Mouse (Mus musculus): Measurements from ENCODE around the gene Prl2c5.
"Not testable (repeated sequence)": the region's sequence is repeated elsewhere in the genome, so short reads cannot be mapped to it uniquely, and the experiment has no call there.

Gene Prl2c5

GRCm38 (mm10) chr13:13182415-13182814 lies at the start of gene Prl2c5:
TSS of gene Prl2c5 (plus strand) at chr13:13182715.
- not testable (repeated sequence) for DNase-seq

DNA sequence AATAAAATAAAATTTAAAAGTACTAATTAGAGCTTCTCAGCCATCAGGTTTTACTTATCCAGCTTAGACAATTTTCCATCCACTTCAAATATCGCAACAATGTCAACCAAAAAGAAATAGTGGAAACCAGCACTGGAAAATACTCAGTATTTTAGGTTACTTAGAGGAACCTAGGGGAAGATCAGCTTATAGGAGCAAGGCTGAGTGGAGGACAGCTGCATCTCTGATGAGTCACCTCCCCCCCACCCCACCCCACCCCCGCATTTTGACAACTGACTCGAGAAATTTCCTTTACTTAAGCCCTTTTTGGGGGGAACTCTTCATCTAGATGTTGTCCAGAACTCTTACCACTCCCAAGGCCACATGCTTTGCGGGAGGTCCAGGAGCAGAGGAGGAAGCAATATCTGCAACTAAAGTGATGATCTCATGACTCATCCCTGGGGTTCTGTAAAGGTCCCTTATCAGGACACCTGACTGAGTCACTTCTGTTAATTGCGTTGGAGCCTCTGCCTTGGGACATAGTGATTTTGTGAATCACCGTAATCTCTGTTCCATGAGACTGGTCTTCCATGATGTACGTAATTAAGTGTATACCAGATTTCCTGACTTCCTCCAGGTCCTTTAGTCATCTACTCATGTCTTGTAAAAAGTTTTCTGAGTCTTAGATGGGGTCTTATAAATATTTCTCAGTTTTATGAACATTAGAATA lies 19.6 kb upstream of the Prl2c5 start:
- DNase-seq = not testable (repeated sequence)

- not testable (repeated sequence) for DNase-seq
These were observed 13.9 kb upstream of the Prl2c5 start for GRCm38 (mm10) chr13:13168631-13169030.

GRCm38 (mm10) chr13:13173616-13174136 lies 8.8 kb upstream of the Prl2c5 start:
- DNase-seq = peak; percentile 16

DNA sequence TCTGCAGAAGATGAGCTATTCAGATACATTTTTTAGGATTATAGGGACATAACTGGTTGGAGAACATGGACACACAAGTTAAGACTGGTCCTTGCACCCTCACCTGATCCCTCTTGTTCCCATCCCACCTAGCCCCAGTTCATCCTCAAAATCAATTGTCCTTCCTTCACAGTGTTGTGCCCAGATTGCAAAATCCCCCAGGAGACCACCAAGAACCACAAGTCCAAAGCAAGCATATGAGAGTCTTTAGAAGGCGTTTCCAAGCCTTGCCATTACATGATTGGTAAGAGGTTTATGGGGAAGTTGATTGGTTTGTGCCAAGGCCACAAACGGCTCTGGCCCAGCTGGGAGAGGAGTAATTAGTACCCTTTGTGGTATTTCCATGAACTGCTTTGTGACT lies 6.8 kb upstream of the Prl2c5 start:
- not testable (repeated sequence) for DNase-seq

DNA sequence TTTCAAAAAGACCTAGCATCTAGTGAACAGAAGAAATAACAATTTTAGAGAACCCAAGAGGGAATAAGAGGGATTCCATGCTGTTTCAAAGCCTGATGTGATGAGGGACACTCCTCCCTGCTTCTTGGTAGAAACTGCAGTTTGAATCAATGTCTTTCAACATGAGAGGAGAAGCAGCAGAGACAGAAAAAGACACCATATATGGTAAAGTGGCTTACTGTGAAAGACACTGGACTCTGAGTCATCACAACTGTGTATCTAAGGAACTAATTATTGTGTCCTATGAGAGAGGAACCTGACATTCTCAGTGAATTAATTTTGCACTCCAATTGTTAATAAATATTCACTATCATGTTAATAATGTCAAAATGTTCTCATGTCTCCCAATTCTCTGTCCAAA lies 28.7 kb downstream of the Prl2c5 start:
- DNase-seq = not testable (repeated sequence)

GRCm38 (mm10) chr13:13216363-13216762 lies 33.8 kb downstream of the Prl2c5 start:
- peak; percentile 11 for DNase-seq

GRCm38 (mm10) chr13:13220231-13220630 lies 37.7 kb downstream of the Prl2c5 start:
- DNase-seq = not testable (repeated sequence)

DNA sequence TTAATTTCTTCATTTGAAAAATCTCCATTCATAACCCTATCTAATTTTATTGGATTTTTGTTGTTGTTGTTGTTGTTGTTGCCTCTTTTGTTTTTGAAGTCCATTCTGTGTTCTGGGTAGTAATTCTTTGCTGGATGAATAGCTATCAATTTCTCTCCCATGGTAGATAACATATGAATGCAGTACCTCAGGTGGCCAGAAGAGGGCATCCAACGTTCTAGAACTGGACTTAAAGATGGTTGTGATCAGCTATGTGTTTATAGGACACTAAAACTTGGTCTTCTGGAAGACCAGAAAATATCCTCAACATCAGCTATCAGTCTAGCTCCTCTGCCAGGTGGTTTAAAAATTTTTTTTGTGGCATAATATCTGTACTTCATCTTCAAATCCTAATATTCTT lies 54.9 kb downstream of the Prl2c5 start:
- peak; percentile 54 for DNase-seq

Data from kidney, adult 18-20 months (tissue).